Mouse (Mus musculus) liver, embryonic 14.5 days (tissue): ENCODE measurements at regions not wholly inside any gene's neighbourhood (a gene's known extent, or its start where the extent isn't known, plus 50 kb on each side); places are given as distances from the start of the nearest gene placed in this dataset.

Experiments
- CTCF ChIP-seq: IDR thresholded peaks from 2 replicates; pipeline ENCODE4 v1.5.1; 2016; ENCODE audit warnings: antibody characterized with exemption, low read depth, control low read depth
- EP300 ChIP-seq: IDR thresholded peaks from 2 replicates; pipeline ENCODE4 v1.6.1; 2016; ENCODE audit warnings: antibody characterized with exemption, low read depth

GRCm38 (mm10) chr12:96323061-96323786, 631.2 kb downstream of the Flrt2 start:
- no peak for TF ChIP-seq EP300
- TF ChIP-seq CTCF: no peak
